Mouse (Mus musculus) midbrain, embryonic 14.5 days (tissue): ENCODE results near the gene Iqcf3. TPM values are rescaled to one million over a fixed set of nuclear protein-coding genes. Genes with fewer than 3 reads are reported as not detected.

Source experiments
- ATAC-seq: fragments of 200-750 bp; cut with Nextera tagmentation; 2 replicates; pipeline ENCODE4 v1.8.0; 2017; ENCODE audit warnings: moderate number of reproducible peaks, moderate library complexity; ENCODE audit not compliant: low FRiP score, low TSS enrichment
- DNase-seq: peaks from one replicate; pipeline ENCODE4 v3.0.0-alpha.2; 2015
- H3K27ac ChIP-seq: fragments of 300-500 bp; sonication (generic); replicated peaks from 2 replicates; pipeline ENCODE4 v1.5.1; 2014; ENCODE audit warnings: mild to moderate bottlenecking, low read depth, low read length, moderate library complexity
- H3K27me3 ChIP-seq: fragments of 300-500 bp; sonication (generic); 2 replicates; pipeline ENCODE4 v1.6.1; 2014; ENCODE audit warnings: low read length, control low read depth, mixed read lengths; ENCODE audit not compliant: control insufficient read depth, insufficient read depth
- H3K36me3 ChIP-seq: fragments of 300-500 bp; sonication (generic); 2 replicates; pipeline ENCODE4 v1.6.1; 2014; ENCODE audit warnings: low read length, control low read depth; ENCODE audit not compliant: control insufficient read depth, insufficient read depth
- H3K4me1 ChIP-seq: fragments of 300-500 bp; sonication (generic); 2 replicates; pipeline ENCODE4 v1.6.1; 2014; ENCODE audit warnings: mild to moderate bottlenecking, antibody characterized with exemption, low read length, control low read depth; ENCODE audit not compliant: control insufficient read depth, insufficient read depth
- H3K4me2 ChIP-seq: fragments of 300-500 bp; sonication (generic); 2 replicates; pipeline ENCODE4 v1.6.1; 2014; ENCODE audit warnings: mild to moderate bottlenecking, low read length, moderate library complexity
- H3K4me3 ChIP-seq: fragments of 300-500 bp; sonication (generic); replicated peaks from 2 replicates; pipeline ENCODE4 v1.5.1; 2014; ENCODE audit warnings: low read depth, low read length
- H3K9ac ChIP-seq: fragments of 300-500 bp; sonication (generic); replicated peaks from 2 replicates; pipeline ENCODE4 v1.6.1; 2014; ENCODE audit warnings: mild to moderate bottlenecking, low read length, moderate library complexity
- H3K9me3 ChIP-seq: fragments of 300-500 bp; sonication (generic); 2 replicates; pipeline ENCODE4 v1.6.1; 2016; ENCODE audit warnings: low read length, control low read depth, mixed read lengths; ENCODE audit not compliant: control insufficient read depth
- WGBS: fragments of 180-500 bp; shearing (Covaris S2); extraction: QIAGEN DNeasy Blood & Tissue Kit; methylation state at CpG from one replicate; pipeline ENCODE4 v1.1.7; 2014; 5-methylcytosine and 5-hydroxymethylcytosine counted together
- polyA plus RNA-seq: library from polyadenylated mRNA; unstranded; fragments of >200 nt; fragmentation: Nextera tagmentation; extraction: Ambion mirVana; gene quantifications from 2 replicates; pipeline ENCODE4 v1.2.1, GENCODE M21; 2014

The Iqcf3 gene
- polyA plus RNA-seq, 1 experiment from 2014 or later: not detected

DNA sequence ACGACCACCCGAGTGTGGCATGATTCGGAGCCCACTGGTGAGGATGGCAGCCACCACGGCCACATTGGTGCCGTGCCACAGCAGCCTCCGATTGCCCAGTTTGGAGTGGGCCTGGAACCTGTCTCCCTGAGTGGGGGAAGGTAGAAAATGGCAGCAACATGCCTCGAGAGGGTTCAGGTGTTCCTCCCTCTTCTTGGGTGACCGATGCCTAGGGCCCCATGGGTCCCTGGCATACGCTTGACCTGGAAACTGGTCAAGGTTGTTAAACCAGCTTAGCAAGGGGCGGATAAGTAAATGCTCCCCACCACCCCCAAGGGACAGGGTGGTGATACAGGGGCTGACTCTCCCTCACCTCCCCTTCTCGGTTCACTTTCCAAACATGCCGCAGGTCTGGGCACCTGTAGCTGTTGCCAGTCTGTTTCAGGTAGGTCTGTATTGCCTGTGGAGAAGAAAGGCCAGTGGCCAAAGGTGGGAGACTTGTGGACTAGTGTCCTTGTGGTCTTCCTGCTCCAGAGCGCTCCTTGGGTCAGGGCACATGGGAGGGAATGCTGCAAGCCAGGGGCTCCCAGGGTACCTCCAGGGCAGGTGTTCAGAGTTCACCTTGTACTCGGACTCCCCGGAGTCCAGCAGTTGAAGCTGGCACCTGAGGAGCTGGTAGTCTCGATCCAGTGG, 88.2 kb downstream of the Iqcf3 start:
- DNase-seq: no peak
- 92% methylated on average over 16 of the region's 16 CpGs for WGBS
- no peak overlapping the region for H3K9ac ChIP-seq

DNA sequence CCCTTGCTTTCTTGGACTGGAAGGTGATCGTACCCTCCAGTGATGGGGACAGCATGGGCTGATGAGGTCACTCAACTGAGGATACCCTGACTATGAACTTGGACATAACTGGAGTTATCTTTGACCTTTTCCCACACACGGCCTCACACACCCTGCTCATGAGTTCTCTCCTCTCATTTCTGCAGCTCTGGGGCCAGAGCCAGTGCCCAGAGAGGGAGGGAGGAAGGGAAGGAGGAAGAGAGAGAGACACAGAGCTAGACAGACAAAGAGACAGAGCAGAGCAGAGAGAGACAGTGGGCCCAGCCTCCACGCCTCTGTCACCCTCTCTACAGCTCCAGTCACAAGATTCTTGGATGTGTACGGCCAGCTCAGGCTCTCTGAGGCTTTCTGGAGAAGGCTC, 89.1 kb downstream of the Iqcf3 start:
- ATAC-seq: no peak

More for the DNA sequence above, 88.2 kb downstream of the Iqcf3 start:
- no peak overlapping the region for H3K4me3 ChIP-seq
- H3K9me3 ChIP-seq: no peaks in the 10 kb centered on the region
- no peaks in the 10 kb centered on the region for H3K27me3 ChIP-seq
- H3K27ac ChIP-seq: no peak overlapping the region
- ATAC-seq: no peak
- no peak overlapping the region for H3K4me2 ChIP-seq
- no peaks in the 10 kb centered on the region for H3K36me3 ChIP-seq
- peaks cover 12% of the 10 kb centered on the region for H3K4me1 ChIP-seq

DNA sequence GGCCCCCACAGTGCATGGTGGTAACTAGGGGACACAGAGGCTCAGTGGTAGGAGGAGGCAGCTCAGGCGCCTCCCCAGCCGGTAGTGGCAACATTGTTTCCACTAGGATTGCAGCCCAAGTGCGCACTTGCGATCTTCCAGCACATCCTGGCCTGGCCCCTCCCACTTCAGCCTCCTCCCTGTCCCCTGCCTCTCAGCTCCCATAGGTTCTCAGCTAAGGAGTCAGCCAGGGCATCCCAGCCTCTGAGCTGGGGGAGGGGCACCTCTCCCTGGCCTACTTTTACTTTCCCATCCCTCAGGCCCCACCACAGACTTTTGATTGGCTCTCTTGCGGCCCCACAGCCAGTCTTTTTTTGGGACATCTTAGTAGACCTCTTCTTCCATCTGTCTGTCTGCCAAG, 89.5 kb downstream of the Iqcf3 start:
- ATAC-seq (no peak), DNase-seq (no peak)
- Histone ChIP-seq H3K4me2 (no peak overlapping the region), H3K27me3 (no peaks in the 10 kb centered on the region), H3K4me3 (no peak overlapping the region), H3K9me3 (no peaks in the 10 kb centered on the region), H3K9ac (no peak overlapping the region), H3K27ac (no peak overlapping the region), H3K36me3 (no peaks in the 10 kb centered on the region), H3K4me1 (0 out of 2 replicates have a peak, but pooled peaks cover 4% of the 10 kb centered on the region)
- WGBS: 24% methylated on average over 5 of the region's 5 CpGs

More for the DNA sequence above, 89.1 kb downstream of the Iqcf3 start:
- H3K36me3 ChIP-seq: no peaks in the 10 kb centered on the region
- H3K9me3 ChIP-seq: no peaks in the 10 kb centered on the region
- no peak overlapping the region for H3K4me3 ChIP-seq
- H3K4me1 ChIP-seq: 0 out of 2 replicates have a peak, but pooled peaks cover 4% of the 10 kb centered on the region
- WGBS: 74% methylated on average over 4 of the region's 4 CpGs
- no peak overlapping the region for H3K4me2 ChIP-seq
- no peaks in the 10 kb centered on the region for H3K27me3 ChIP-seq
- no peak overlapping the region for H3K9ac ChIP-seq
- H3K27ac ChIP-seq: no peak overlapping the region
- DNase-seq: no peak

DNA sequence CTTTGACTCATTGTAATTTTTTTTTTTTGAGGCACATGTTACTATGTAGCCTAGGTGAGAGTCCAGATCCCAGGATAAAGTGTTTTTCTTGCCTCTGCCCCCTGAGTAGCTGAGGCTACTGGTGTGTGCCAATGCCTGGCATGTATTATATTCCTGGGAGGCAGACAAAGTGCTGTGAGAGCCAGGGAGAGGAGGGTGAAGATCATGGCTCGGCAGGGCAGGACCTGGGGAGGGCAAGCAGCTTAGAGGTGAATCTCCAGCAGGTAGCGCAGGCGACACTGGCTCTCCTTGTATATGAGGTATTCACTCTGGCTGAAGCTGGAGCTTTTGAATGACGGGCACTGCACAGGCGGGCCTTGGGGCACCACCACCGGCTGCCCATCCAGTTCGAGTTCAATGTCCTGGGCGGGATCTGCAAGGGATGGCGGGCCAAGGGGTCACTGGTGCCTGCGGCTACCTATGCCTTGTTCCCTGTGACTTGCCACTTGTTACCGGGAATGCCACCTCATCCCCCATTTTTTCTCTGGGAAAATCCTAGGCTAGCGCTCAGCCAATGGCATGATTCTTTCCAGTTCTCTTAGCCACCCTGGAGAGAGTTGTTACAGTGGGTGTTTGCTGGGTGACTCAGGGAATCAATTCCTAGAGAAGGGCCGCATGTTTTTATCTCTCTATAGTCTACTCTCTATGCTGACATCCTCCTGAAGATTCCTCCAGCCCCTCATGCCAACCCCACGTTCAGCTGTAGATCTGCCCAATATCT, 90.3 kb downstream of the Iqcf3 start:
- 61% methylated on average over 14 of the region's 14 CpGs for WGBS
- DNase-seq (no peak), ATAC-seq (no peak)
- no peaks in the 10 kb centered on the region for H3K36me3 ChIP-seq
- no peak overlapping the region for H3K27ac ChIP-seq
- no peaks in the 10 kb centered on the region for H3K9me3 ChIP-seq
- H3K9ac ChIP-seq: no peak overlapping the region
- H3K27me3 ChIP-seq: no peaks in the 10 kb centered on the region
- H3K4me2 ChIP-seq: no peak overlapping the region
- no peak overlapping the region for H3K4me3 ChIP-seq
- peaks cover 4% of the 10 kb centered on the region; the same call in 1 of the 2 replicates for H3K4me1 ChIP-seq

DNA sequence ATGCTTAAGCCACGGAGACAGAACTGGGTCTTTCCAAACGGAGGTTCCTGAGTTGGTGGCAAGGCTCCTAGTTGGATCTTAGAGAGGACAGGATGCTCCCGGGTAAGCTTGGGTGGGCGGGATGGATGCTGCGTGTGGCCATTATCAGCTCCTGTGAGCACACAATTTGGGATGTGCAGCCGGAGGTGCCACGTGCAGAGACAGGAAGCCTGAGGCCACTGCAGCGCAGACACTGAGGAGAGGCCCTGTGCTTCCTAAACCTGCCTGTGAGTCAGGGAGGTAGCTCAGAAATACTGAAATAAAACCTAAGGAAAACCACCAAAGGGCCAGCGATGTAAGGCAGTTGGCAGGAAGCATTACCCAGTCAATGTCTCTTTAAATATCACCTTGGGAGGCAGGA, 91.7 kb downstream of the Iqcf3 start:
- Histone ChIP-seq H3K27ac (no peak overlapping the region), H3K36me3 (no peaks in the 10 kb centered on the region), H3K4me3 (no peak overlapping the region), H3K27me3 (no peaks in the 10 kb centered on the region), H3K9me3 (no peaks in the 10 kb centered on the region), H3K9ac (no peak overlapping the region), H3K4me1 (peaks cover 18% of the 10 kb centered on the region), H3K4me2 (no peak overlapping the region)
- ATAC-seq: no peak
- 77% methylated on average over 9 of the region's 9 CpGs for WGBS
- no peak for DNase-seq

DNA sequence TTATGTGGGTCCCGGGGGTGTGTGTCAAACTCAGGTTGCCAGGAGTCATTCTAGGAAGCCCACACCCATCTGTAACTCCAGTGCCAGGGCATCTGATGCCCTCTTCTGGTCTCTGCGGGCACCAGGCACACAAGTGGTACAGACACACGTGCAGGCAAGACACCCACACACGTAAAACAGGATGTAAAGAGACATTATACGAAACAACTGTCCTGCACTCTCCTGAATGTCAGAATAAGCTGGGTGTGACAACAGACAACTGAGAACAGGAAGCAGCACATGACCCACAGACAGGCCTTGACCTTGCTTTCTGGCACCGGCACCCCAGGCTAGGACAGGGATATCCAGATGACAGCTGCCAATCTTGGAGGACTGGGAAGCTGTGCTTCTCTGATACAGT, 92.1 kb downstream of the Iqcf3 start:
- Histone ChIP-seq H3K9ac (no peak overlapping the region), H3K9me3 (no peaks in the 10 kb centered on the region), H3K4me3 (no peak overlapping the region), H3K4me1 (peaks cover 22% of the 10 kb centered on the region), H3K27me3 (no peaks in the 10 kb centered on the region), H3K4me2 (no peak overlapping the region), H3K27ac (no peak overlapping the region), H3K36me3 (peaks cover 3% of the 10 kb centered on the region)
- WGBS: 83% methylated on average over 6 of the region's 6 CpGs
- no peak for DNase-seq
- no peak for ATAC-seq

DNA sequence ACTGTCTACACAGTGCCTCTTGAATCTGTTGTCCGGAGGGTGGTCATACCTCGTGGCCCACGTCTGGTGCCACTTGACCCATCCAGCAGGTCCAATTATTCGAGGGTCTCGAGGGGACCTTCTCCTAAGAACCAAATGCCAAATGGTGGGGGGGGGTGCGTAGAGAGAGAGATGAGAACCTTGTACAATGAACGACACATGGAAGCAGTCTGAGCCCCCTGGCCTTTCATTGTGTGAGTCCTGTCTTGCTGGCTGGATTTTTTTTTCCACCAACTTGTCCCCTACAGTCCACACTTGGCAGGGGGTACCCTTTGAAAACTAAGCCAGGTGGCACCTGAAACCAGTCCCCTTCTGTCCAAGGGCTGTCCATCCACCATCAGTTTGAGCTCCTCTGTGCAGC, 93.7 kb downstream of the Iqcf3 start:
- no peak overlapping the region for H3K4me3 ChIP-seq
- H3K27ac ChIP-seq: no peak overlapping the region
- no peak for DNase-seq
- peaks cover 18% of the 10 kb centered on the region for H3K36me3 ChIP-seq
- 90% methylated on average over 7 of the region's 7 CpGs for WGBS
- no peak overlapping the region for H3K9ac ChIP-seq
- no peak overlapping the region for H3K4me2 ChIP-seq
- H3K9me3 ChIP-seq: no peaks in the 10 kb centered on the region
- peaks cover 20% of the 10 kb centered on the region for H3K4me1 ChIP-seq
- H3K27me3 ChIP-seq: no peaks in the 10 kb centered on the region
- ATAC-seq: no peak

DNA sequence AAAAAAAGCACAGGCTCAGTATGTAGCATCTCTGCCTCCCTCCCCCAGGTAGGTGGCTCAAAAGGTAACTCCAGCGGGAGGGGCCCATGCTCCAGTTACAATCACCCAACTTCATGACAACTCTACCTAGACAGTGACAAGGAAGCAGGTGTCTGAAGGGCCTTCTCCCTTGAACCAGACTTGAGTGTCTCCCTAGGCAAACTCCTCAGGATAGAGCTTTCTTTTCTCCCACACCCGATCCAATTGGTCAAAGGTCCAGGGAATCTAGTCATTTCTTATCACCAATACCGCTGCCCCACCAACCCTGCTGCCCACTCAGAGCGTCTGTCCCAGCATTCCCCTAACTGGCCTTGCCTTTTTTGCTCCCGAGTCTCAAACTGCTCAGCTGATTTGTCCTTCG, 94.7 kb downstream of the Iqcf3 start:
- ATAC-seq: no peak
- H3K27me3 ChIP-seq: no peaks in the 10 kb centered on the region

More for the DNA sequence above, 94.7 kb downstream of the Iqcf3 start:
- Histone ChIP-seq H3K4me3 (no peak overlapping the region), H3K9ac (no peak overlapping the region), H3K36me3 (peaks cover 28% of the 10 kb centered on the region), H3K4me1 (peaks cover 20% of the 10 kb centered on the region), H3K27ac (no peak overlapping the region), H3K9me3 (no peaks in the 10 kb centered on the region), H3K4me2 (no peak overlapping the region)
- 93% methylated on average over 6 of the region's 6 CpGs for WGBS
- DNase-seq: no peak
